Mouse (Mus musculus) megakaryocyte, embryonic 14.5 days (primary cell): ENCODE data around the gene Plagl1.

Experiments
- FLI1 ChIP-seq: IDR thresholded peaks from 2 replicates; pipeline ENCODE4 v1.6.1; 2012; ENCODE audit warnings: low read length, inconsistent platforms, mixed read lengths
- GATA1 ChIP-seq: IDR thresholded peaks from 3 replicates; pipeline ENCODE4 v1.6.1; 2012; ENCODE audit warnings: mixed read lengths, low read length, inconsistent platforms, borderline replicate concordance

GRCm38 (mm10) chr10:13162031-13162430, 101.7 kb downstream of the Plagl1 start:
- TF ChIP-seq GATA1: no peak
- TF ChIP-seq FLI1: no peak
